Mouse (Mus musculus) lung, postnatal 0 days (tissue): Measurements from ENCODE around the gene Prkag1.
A peak's percentile ranks its signal among the peaks of the same experiment; 100 is the strongest.

Experiments used
- CTCF ChIP-seq: IDR thresholded peaks from 2 replicates; pipeline ENCODE4 v1.5.1; 2016; ENCODE audit warnings: antibody characterized with exemption, mild to moderate bottlenecking
- EP300 ChIP-seq: IDR thresholded peaks from 2 replicates; pipeline ENCODE4 v1.6.1; 2016; ENCODE audit warnings: antibody characterized with exemption, mild to moderate bottlenecking, control low read depth

DNA sequence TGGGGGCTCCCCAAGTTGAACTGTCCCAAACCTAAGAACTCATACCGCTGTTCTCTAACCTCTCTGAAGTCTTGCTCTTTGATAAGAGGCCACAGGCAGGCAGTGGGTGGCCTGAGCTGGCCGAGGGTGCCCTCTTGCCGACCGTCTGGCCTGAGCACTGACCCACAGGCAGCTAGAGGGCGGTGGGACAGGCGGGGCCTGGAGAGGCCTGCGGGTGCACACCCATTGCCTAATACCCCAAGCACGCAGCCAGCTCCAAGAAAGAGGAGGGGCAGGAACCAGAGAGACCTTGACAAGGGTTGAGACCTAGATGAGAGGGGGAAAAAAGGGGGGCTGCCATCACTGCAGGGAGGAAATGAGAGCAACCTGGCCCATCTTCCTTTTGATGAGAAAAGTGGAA is 51.2 kb downstream of the Prkag1 start:
- TF ChIP-seq CTCF (peak; percentile 28), EP300 (no peak)
